Mouse (Mus musculus) testis, adult 10 weeks (tissue): ENCODE measurements around the gene Gabarapl1. TPM values are rescaled to one million over a fixed set of nuclear protein-coding genes. Genes with fewer than 3 reads are reported as not detected.

Source experiments
- polyA plus RNA-seq: library from polyadenylated mRNA; stranded (reverse); fragments of 350-450 nt; fragmentation: Illumina TruSeq; extraction: RNeasy Lipid Tissue Mini Kit (QIAGEN cat#74804); gene quantifications from one replicate; pipeline ENCODE4 v1.2.3, GENCODE M21; 2014; ENCODE audit warnings: low read depth, low replicate concordance

Gabarapl1 gene
- 171 TPM for polyA plus RNA-seq

GRCm38 (mm10) chr6:129532942-129533860 is at the start of gene Gabarapl1:
Gene Gabarapl1 (plus strand): TSS chr6:129533160.

GRCm38 (mm10) chr6:129507024-129507423 is 25.9 kb upstream of the Gabarapl1 start, which contains the start of gene Olr1:
Gene Olr1 (minus strand): TSS chr6:129507165.

GRCm38 (mm10) chr6:129512367-129512766 is 20.6 kb upstream of the Gabarapl1 start, which contains the start of gene Tmem52b:
Gene Tmem52b (plus strand): TSS chr6:129512555.

GRCm38 (mm10) chr6:129577605-129578004 is 44.6 kb downstream of the Gabarapl1 start, which contains the start of gene Klre1:
Gene Klre1 (plus strand): TSS chr6:129577905.

GRCm38 (mm10) chr6:129591508-129591907 is 58.5 kb downstream of the Gabarapl1 start, which contains the start of gene Klrd1:
Gene Klrd1 (plus strand): TSS chr6:129591782.

Other genes starting within 250 kb of the Gabarapl1 start
- 2,280 TPM for gene 4922502D21Rik, start 201.4 kb upstream of the Gabarapl1 start, polyA plus RNA-seq
- 1.7 TPM for gene Clec12a, start 190.5 kb upstream of the Gabarapl1 start, polyA plus RNA-seq
- 33.0 TPM for gene Clec12b, start 147.3 kb upstream of the Gabarapl1 start, polyA plus RNA-seq
- gene Clec1b, start 135.9 kb upstream of the Gabarapl1 start, polyA plus RNA-seq = 0.45 TPM
- gene Clec9a, start 124.3 kb upstream of the Gabarapl1 start, polyA plus RNA-seq = not detected
- 0.15 TPM for gene Clec1a, start 81.2 kb upstream of the Gabarapl1 start, polyA plus RNA-seq
- 0.63 TPM for gene Olr1, start 26.0 kb upstream of the Gabarapl1 start, polyA plus RNA-seq
- not detected for gene Tmem52b, start 20.6 kb upstream of the Gabarapl1 start, polyA plus RNA-seq
- 0.94 TPM for gene Klre1, start 44.7 kb downstream of the Gabarapl1 start, polyA plus RNA-seq
- gene Klrd1, start 58.6 kb downstream of the Gabarapl1 start, polyA plus RNA-seq = 0.25 TPM
- gene Klrk1, start 90.7 kb downstream of the Gabarapl1 start, polyA plus RNA-seq = 0.11 TPM
- not detected for gene Klrc3, start 110.2 kb downstream of the Gabarapl1 start, polyA plus RNA-seq
- gene Klrc2, start 127.5 kb downstream of the Gabarapl1 start, polyA plus RNA-seq = not detected
- not detected for gene Klrc1, start 145.8 kb downstream of the Gabarapl1 start, polyA plus RNA-seq
- gene Klri1, start 184.0 kb downstream of the Gabarapl1 start, polyA plus RNA-seq = not detected
- not detected for gene Klri2, start 207.3 kb downstream of the Gabarapl1 start, polyA plus RNA-seq